Mouse (Mus musculus) liver, adult 2 months (tissue): ENCODE data around the gene Dag1.

Experiments used
- CTCF ChIP-seq: fragments of 200-500 bp; IDR thresholded peaks from 2 replicates; pipeline ENCODE4 v1.5.1; 2011; ENCODE audit warnings: low read depth, low read length, control low read depth
- POLR2A ChIP-seq: fragments of 200-500 bp; IDR thresholded peaks from 2 replicates; pipeline ENCODE4 v1.6.1; 2011; ENCODE audit warnings: low read length, control low read depth; ENCODE audit not compliant: insufficient read depth; ENCODE audit errors: extremely low read depth

DNA sequence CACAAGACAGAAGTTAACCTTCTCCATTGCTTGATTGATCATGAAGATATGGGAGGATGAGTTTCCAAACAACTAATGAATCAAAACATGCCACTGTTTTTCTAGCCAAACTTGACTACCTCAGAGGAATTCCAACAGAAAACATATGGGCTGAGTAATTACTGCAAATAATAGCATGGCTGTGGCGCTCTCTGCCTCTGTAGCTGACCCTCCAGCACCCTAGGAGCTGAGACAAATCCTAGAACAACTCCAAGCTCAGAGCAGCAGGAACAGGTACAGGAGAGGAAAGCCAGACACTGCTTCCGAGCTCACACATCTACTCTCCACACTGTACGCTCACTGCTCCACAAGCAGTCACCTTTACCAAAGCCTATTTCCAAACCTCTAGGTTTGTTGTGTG lies 24.9 kb downstream of the Dag1 start:
- TF ChIP-seq CTCF (no peak), POLR2A (no peak)
